9 mouse cellular contexts compared by ENCODE assay signal in the genomic region with DNA sequence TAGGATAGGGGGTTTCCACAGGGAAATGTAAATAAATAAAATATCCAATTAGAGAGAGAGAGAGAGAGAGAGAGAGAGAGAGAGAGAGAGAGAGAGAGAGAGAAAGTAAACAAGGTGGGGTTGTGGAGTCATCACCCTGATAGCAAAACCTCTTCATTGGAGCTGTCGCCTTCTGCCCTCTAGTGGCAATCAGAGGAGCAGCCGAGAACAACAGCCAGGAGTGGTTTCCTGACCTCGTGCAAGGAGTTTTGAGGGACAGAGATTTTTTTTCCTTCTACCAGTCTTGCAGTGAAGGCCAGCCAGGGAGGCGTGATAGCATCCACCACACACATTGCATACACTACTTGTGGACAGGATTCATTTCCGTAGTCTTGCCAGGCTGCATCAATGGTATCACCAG. TPM values are rescaled to one million over a fixed set of nuclear protein-coding genes. Genes with fewer than 3 reads are reported as not detected.
DNase-seq lines count a peak whose midpoint lies in the region.
"Had no signal": no experiment of that assay in that cellular context is flagged by ENCODE, and none has a peak within 500 bp of the region (broad histone marks: within the 10 kb centered on the region; RNA-seq: fewer than 3 reads in every experiment).

No protein-coding gene starts in this region.

- intact Hi-C loops in heart, postnatal 10 days (cut with DNase I): loop anchor here (1.0 kb wide), 1 partner anchor 21 kb away; no protein-coding TSS in a partner anchor

- DNase-seq in gastrocnemius, adult 18-20 months (ENCODE audit: low spot score): peak; percentile 67
- DNase-seq in gastrocnemius, adult 8-10 months (ENCODE audit: low spot score in 2 of 2): no peak
- peak; percentile 18 for DNase-seq in right cerebral cortex, postnatal 4 days
- no peak for DNase-seq in right cerebral cortex, postnatal 14 days
- peak; percentile 56 to 58 for DNase-seq in cerebellum, adult 18-20 months
- peak; percentile 68 to 78 for DNase-seq in heart, postnatal 10 days
- DNase-seq in lung, postnatal 10 days: peak; percentile 75
- DNase-seq in thymus, adult 18-20 months: peak; percentile 29 to 36

RNA-seq across cellular contexts. Expression of gene Tex261, which starts 3.4 kb away (rescaled TPM):
- 10 to 100 TPM; 41.1 to 55.3 TPM for total RNA-seq in gastrocnemius, adult 18-20 months (2021)
- total RNA-seq in gastrocnemius, adult 8-10 months (2022): 10 to 100 TPM; 46.9 to 56.0 (median 53.8) TPM
- 10 to 100 TPM; 68.8 to 83.4 TPM for total RNA-seq in heart, postnatal 10 days (2021)

RNA-seq across cellular contexts. Expression of gene Nagk, which starts 15.8 kb away (rescaled TPM):
- total RNA-seq in gastrocnemius, adult 18-20 months (2021): 1 to 10 TPM; 4.5 to 8.6 TPM
- total RNA-seq in gastrocnemius, adult 8-10 months (2022): 1 to 10 TPM; 6.2 to 7.6 (median 7.1) TPM
- 10 to 100 TPM; 27.4 to 33.0 TPM for total RNA-seq in heart, postnatal 10 days (2021)

RNA-seq across cellular contexts. Expression of gene Ankrd53, which starts 16.6 kb away (rescaled TPM):
- total RNA-seq in gastrocnemius, adult 18-20 months (2021): not detected
- total RNA-seq in gastrocnemius, adult 8-10 months (2022): not detected
- total RNA-seq in heart, postnatal 10 days (2021): not detected
- total RNA-seq: layer of hippocampus, adult 8-10 months had no signal

RNA-seq across cellular contexts. Expression of gene Atp6v1b1, which starts 36.2 kb away (rescaled TPM):
- not detected for total RNA-seq in gastrocnemius, adult 18-20 months (2021)
- not detected for total RNA-seq in gastrocnemius, adult 8-10 months (2022)
- total RNA-seq in heart, postnatal 10 days (2021): not detected

RNA-seq across cellular contexts. Expression of gene Paip2b, which starts 52.5 kb away (rescaled TPM):
- total RNA-seq in gastrocnemius, adult 18-20 months (2021): 100 to 1,000 TPM in 1 of 2 experiments, 10 to 100 TPM in 1; 97.9 to 101 TPM
- total RNA-seq in gastrocnemius, adult 8-10 months (2022): 100 to 1,000 TPM in 1 of 4 experiments, 10 to 100 TPM in 3; 87.8 to 128 (median 93.8) TPM
- total RNA-seq in heart, postnatal 10 days (2021): 10 to 100 TPM; 19.4 to 20.2 TPM

Comparison
In these comparisons a context has a peak if more than half of its experiments do, and no peak if none do; other contexts are left out.
1. DNase-seq: peak in gastrocnemius, adult 18-20 months (single experiment), right cerebral cortex, postnatal 4 days (single experiment), cerebellum, adult 18-20 months (2 of 2), heart, postnatal 10 days (2 of 2), lung, postnatal 10 days (single experiment) and thymus, adult 18-20 months (2 of 2); none in gastrocnemius, adult 8-10 months (0 of 2) and right cerebral cortex, postnatal 14 days (single experiment).